Mouse (Mus musculus): ENCODE data around the gene Smim14.
"Not testable (repeated sequence)": the region's sequence is repeated elsewhere in the genome, so short reads cannot be mapped to it uniquely, and the experiment has no call there.

Smim14 gene

GRCm38 (mm10) chr5:65524831-65525230, 12.2 kb downstream of the Smim14 start:
- DNase-seq (ENCODE audit: extremely low spot score, low read depth, low spot score), result no peak

- no peak for DNase-seq (ENCODE audit: extremely low spot score, low read depth, low spot score)
These were observed 15.2 kb downstream of the Smim14 start for GRCm38 (mm10) chr5:65521803-65522202.

GRCm38 (mm10) chr5:65514635-65515278, 22.2 kb downstream of the Smim14 start:
- DNase-seq (ENCODE audit: extremely low spot score, low read depth, low spot score), result no peak

- DNase-seq (ENCODE audit: extremely low spot score, low read depth, low spot score), result no peak
These were observed 23.5 kb downstream of the Smim14 start for GRCm38 (mm10) chr5:65513506-65513905.

GRCm38 (mm10) chr5:65508395-65508794, 28.6 kb downstream of the Smim14 start:
- no peak for DNase-seq (ENCODE audit: extremely low spot score, low read depth, low spot score)

- no peak for DNase-seq (ENCODE audit: extremely low spot score, low read depth, low spot score)
These were observed 31.2 kb downstream of the Smim14 start for GRCm38 (mm10) chr5:65505786-65506185.

GRCm38 (mm10) chr5:65501407-65501806, 35.6 kb downstream of the Smim14 start:
- no peak for DNase-seq (ENCODE audit: extremely low spot score, low read depth, low spot score)

GRCm38 (mm10) chr5:65500231-65500630, 36.8 kb downstream of the Smim14 start:
- DNase-seq (ENCODE audit: extremely low spot score, low read depth, low spot score), result no peak

- DNase-seq (ENCODE audit: extremely low spot score, low read depth, low spot score), result peak; percentile 50
These were observed 44.1 kb downstream of the Smim14 start, which contains the start of gene Gm43552 for GRCm38 (mm10) chr5:65492716-65493531. TSS of gene Gm43552 (minus strand) at chr5:65492833.

GRCm38 (mm10) chr5:65491767-65492715, 44.9 kb downstream of the Smim14 start:
- DNase-seq (ENCODE audit: extremely low spot score, low read depth, low spot score), result no peak

GRCm38 (mm10) chr5:65489830-65490229, 47.2 kb downstream of the Smim14 start:
- no peak for DNase-seq (ENCODE audit: extremely low spot score, low read depth, low spot score)

- DNase-seq (ENCODE audit: extremely low spot score, low read depth, low spot score), result no peak
These were observed 48.3 kb downstream of the Smim14 start for GRCm38 (mm10) chr5:65488725-65489124.

- no peak for DNase-seq (ENCODE audit: extremely low spot score, low read depth, low spot score)
These were observed 49.6 kb downstream of the Smim14 start for GRCm38 (mm10) chr5:65487381-65487780.

- DNase-seq (ENCODE audit: extremely low spot score, low read depth, low spot score), result no peak
These were observed 50.5 kb downstream of the Smim14 start for GRCm38 (mm10) chr5:65486514-65486913.

- no peak for DNase-seq (ENCODE audit: extremely low spot score, low read depth, low spot score)
These were observed 54.0 kb downstream of the Smim14 start for GRCm38 (mm10) chr5:65482996-65483395.

GRCm38 (mm10) chr5:65480511-65480910, 56.5 kb downstream of the Smim14 start:
- DNase-seq (ENCODE audit: extremely low spot score, low read depth, low spot score), result no peak

- no peak for DNase-seq (ENCODE audit: extremely low spot score, low read depth, low spot score)
These were observed 57.1 kb downstream of the Smim14 start for GRCm38 (mm10) chr5:65479681-65480445.

GRCm38 (mm10) chr5:65478224-65478623, 58.8 kb downstream of the Smim14 start:
- DNase-seq (ENCODE audit: extremely low spot score, low read depth, low spot score), result no peak

GRCm38 (mm10) chr5:65476739-65477138, 60.2 kb downstream of the Smim14 start:
- not testable (repeated sequence) for DNase-seq (ENCODE audit: extremely low spot score, low read depth, low spot score)

- DNase-seq (ENCODE audit: extremely low spot score, low read depth, low spot score), result no peak
These were observed 61.2 kb downstream of the Smim14 start for GRCm38 (mm10) chr5:65475806-65476205.
